Comparison of ENCODE assay signal across 19 mouse cellular contexts in the genomic region with DNA sequence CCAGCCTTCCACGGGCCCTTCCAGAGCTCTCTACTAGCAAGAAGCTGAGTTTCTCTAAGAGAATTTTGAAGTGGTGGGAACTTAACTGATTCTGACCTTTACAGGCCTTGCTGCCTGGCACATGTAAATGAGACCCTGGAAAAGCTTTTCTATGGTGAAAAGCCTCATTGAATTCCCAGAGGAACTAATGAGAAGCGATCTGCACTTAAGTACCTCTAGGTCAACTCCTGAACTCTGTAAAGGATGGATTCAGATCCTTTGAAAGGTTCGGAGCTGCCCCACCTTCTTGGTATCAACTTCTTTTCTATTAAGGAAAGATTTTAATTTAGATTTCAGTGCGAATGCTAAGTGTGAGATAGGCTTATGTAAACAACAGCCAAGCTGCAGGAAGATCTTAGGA.
"Had no signal": no experiment of that assay in that cellular context is flagged by ENCODE, and none has a peak within 500 bp of the region (broad histone marks: within the 10 kb centered on the region; RNA-seq: fewer than 3 reads in every experiment).

No protein-coding gene starts in this region.

- H3K27ac ChIP-seq: liver, embryonic 13.5 days; liver, embryonic 15.5 days; neural tube, embryonic 13.5 days; neural tube, embryonic 15.5 days had no signal

- DNase-seq: liver, embryonic 13.5 days; lung, adult 18-20 months; lung, embryonic 14.5 days; lung, postnatal 10 days; lung, postnatal 4 days; midbrain, embryonic 14.5 days; retina, postnatal 1 day; right cerebral cortex, adult 18-20 months; right cerebral cortex, postnatal 25 days; right cerebral cortex, postnatal 4 days; spleen, adult 18-20 months; thymus, adult 18-20 months; thymus, postnatal 14 days; thymus, postnatal 4 days had no signal

- H3K36me3 ChIP-seq: liver, embryonic 15.5 days had no signal

- H3K4me1 ChIP-seq: liver, embryonic 13.5 days; liver, embryonic 15.5 days had no signal

- H3K4me2 ChIP-seq: liver, embryonic 13.5 days; liver, embryonic 15.5 days; lung, embryonic 14.5 days; midbrain, embryonic 11.5 days; neural tube, embryonic 13.5 days; neural tube, embryonic 15.5 days had no signal

- H3K9ac ChIP-seq: liver, embryonic 13.5 days; liver, embryonic 15.5 days; lung, embryonic 14.5 days; neural tube, embryonic 13.5 days; neural tube, embryonic 15.5 days had no signal

- H3K9me3 ChIP-seq: liver, embryonic 13.5 days; liver, embryonic 15.5 days; neural tube, embryonic 13.5 days; neural tube, embryonic 15.5 days had no signal

- H3K4me3 ChIP-seq: liver, embryonic 13.5 days; liver, embryonic 15.5 days; myocyte; neural tube, embryonic 13.5 days; neural tube, embryonic 15.5 days had no signal

- H3K27me3 ChIP-seq: liver, embryonic 13.5 days; liver, embryonic 15.5 days; neural tube, embryonic 13.5 days; neural tube, embryonic 15.5 days had no signal
